Mouse (Mus musculus): Measurements from ENCODE around the gene Rybp. TPM values are rescaled to one million over a fixed set of nuclear protein-coding genes. Genes with fewer than 3 reads are reported as not detected.

The Rybp gene
- total and polyA plus RNA-seq, 3 experiments = 7.1 to 31.8 (median 26.2) TPM

GRCm38 (mm10) chr6:100218541-100219341 is 68.5 kb downstream of the Rybp start:
- Histone ChIP-seq H3K4me1 (ENCODE audit: insufficient read depth, low read depth, low read length) (no peaks in the 10 kb centered on the region), H3K36me3 (replicated peaks) (no peaks in the 10 kb centered on the region), H3K9me3 (replicated peaks) (no peaks in the 10 kb centered on the region), H3K4me3 (ENCODE audit: low read depth, low read length) (no peak overlapping the region), H3K27me3 (ENCODE audit: insufficient read depth, low read length) (peaks cover 33% of the 10 kb centered on the region)
- ATAC-seq (ENCODE audit: extremely low read depth, insufficient number of reproducible peaks, low FRiP score, poor library complexity, severe bottlenecking) (no peak), DNase-seq (ENCODE audit: low spot score) (no peak)
- TF ChIP-seq GATA1 (IDR thresholded peaks at IDR 0.05; ENCODE audit: borderline replicate concordance, low read length) = no peak
- no peak for TF ChIP-seq CTCF (IDR thresholded peaks at IDR 0.05; ENCODE audit: low read depth, low read length)
- no peak for TF ChIP-seq GATA2 (IDR thresholded peaks at IDR 0.05; ENCODE audit: borderline replicate concordance, low read depth, low read length)
- no peak for TF ChIP-seq TAL1 (conservative IDR thresholded peaks at IDR 0.05; ENCODE audit: low read depth, low read length)
- TF ChIP-seq POLR2AphosphoS5 (IDR thresholded peaks at IDR 0.05; ENCODE audit: insufficient replicate concordance, low read depth, low read length) = no peak

- H3K27me3 ChIP-seq (ENCODE audit: insufficient read depth, low read length) = peaks cover 39% of the 10 kb centered on the region
- TF ChIP-seq GATA2 (IDR thresholded peaks at IDR 0.05; ENCODE audit: borderline replicate concordance, low read depth, low read length) = no peak
- no peak for TF ChIP-seq POLR2AphosphoS5 (IDR thresholded peaks at IDR 0.05; ENCODE audit: insufficient replicate concordance, low read depth, low read length)
- TF ChIP-seq TAL1 (conservative IDR thresholded peaks at IDR 0.05; ENCODE audit: low read depth, low read length) = no peak
- no peak for TF ChIP-seq GATA1 (IDR thresholded peaks at IDR 0.05; ENCODE audit: borderline replicate concordance, low read length)
- TF ChIP-seq CTCF (IDR thresholded peaks at IDR 0.05; ENCODE audit: low read depth, low read length) = no peak
- no peak overlapping the region for H3K4me3 ChIP-seq (ENCODE audit: low read depth, low read length)
- DNase-seq (ENCODE audit: low spot score) (no peak), ATAC-seq (ENCODE audit: extremely low read depth, insufficient number of reproducible peaks, low FRiP score, poor library complexity, severe bottlenecking) (no peak)
- no peaks in the 10 kb centered on the region for H3K36me3 ChIP-seq (replicated peaks)
- H3K9me3 ChIP-seq (replicated peaks) = no peaks in the 10 kb centered on the region
- no peaks in the 10 kb centered on the region for H3K4me1 ChIP-seq (ENCODE audit: insufficient read depth, low read depth, low read length)
Observed at GRCm38 (mm10) chr6:100217507-100217906, 69.8 kb downstream of the Rybp start.

- ATAC-seq (ENCODE audit: extremely low read depth, insufficient number of reproducible peaks, low FRiP score, poor library complexity, severe bottlenecking) (no peak), DNase-seq (ENCODE audit: low spot score) (no peak)
- TF ChIP-seq TAL1 (conservative IDR thresholded peaks at IDR 0.05; ENCODE audit: low read depth, low read length) (no peak), POLR2AphosphoS5 (IDR thresholded peaks at IDR 0.05; ENCODE audit: insufficient replicate concordance, low read depth, low read length) (no peak), GATA1 (IDR thresholded peaks at IDR 0.05; ENCODE audit: borderline replicate concordance, low read length) (no peak), GATA2 (IDR thresholded peaks at IDR 0.05; ENCODE audit: borderline replicate concordance, low read depth, low read length) (no peak), CTCF (IDR thresholded peaks at IDR 0.05; ENCODE audit: low read depth, low read length) (no peak)
- no peaks in the 10 kb centered on the region for H3K36me3 ChIP-seq (replicated peaks)
- no peak overlapping the region for H3K4me3 ChIP-seq (ENCODE audit: low read depth, low read length)
- H3K27me3 ChIP-seq (ENCODE audit: insufficient read depth, low read length) = peaks cover 39% of the 10 kb centered on the region
- H3K9me3 ChIP-seq (replicated peaks) = no peaks in the 10 kb centered on the region
- H3K4me1 ChIP-seq (ENCODE audit: insufficient read depth, low read depth, low read length) = no peaks in the 10 kb centered on the region
Observed at GRCm38 (mm10) chr6:100216945-100217344, 70.3 kb downstream of the Rybp start.

DNA sequence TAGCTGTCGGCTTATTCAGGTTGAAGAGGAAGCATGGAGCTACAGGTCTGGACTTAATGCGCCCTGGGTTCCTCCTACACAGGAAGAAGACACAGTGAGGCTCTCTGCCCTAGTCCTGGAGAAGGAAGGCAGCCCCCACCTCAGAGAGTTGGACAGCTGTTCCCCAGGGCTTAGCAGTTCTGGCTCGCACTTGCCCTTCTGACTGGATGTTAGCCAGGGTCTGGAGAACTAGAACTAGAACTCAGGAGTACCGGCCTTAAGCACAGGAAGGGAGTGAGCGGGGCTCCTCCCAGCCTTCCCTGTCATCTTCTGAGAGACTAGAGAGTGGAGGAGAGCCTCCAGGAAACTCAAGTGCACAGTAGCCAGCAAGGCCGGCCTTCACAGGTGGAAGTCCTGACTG is 71.5 kb downstream of the Rybp start:
- Histone ChIP-seq H3K27me3 (ENCODE audit: insufficient read depth, low read length) (peaks cover 33% of the 10 kb centered on the region), H3K9me3 (replicated peaks) (no peaks in the 10 kb centered on the region), H3K4me1 (ENCODE audit: insufficient read depth, low read depth, low read length) (no peaks in the 10 kb centered on the region), H3K36me3 (replicated peaks) (no peaks in the 10 kb centered on the region), H3K4me3 (ENCODE audit: low read depth, low read length) (no peak overlapping the region)
- TF ChIP-seq POLR2AphosphoS5 (IDR thresholded peaks at IDR 0.05; ENCODE audit: insufficient replicate concordance, low read depth, low read length) (no peak), CTCF (IDR thresholded peaks at IDR 0.05; ENCODE audit: low read depth, low read length) (no peak), GATA2 (IDR thresholded peaks at IDR 0.05; ENCODE audit: borderline replicate concordance, low read depth, low read length) (no peak), GATA1 (IDR thresholded peaks at IDR 0.05; ENCODE audit: borderline replicate concordance, low read length) (no peak), TAL1 (conservative IDR thresholded peaks at IDR 0.05; ENCODE audit: low read depth, low read length) (no peak)
- ATAC-seq (ENCODE audit: extremely low read depth, insufficient number of reproducible peaks, low FRiP score, poor library complexity, severe bottlenecking) (no peak), DNase-seq (ENCODE audit: low spot score) (no peak)

DNA sequence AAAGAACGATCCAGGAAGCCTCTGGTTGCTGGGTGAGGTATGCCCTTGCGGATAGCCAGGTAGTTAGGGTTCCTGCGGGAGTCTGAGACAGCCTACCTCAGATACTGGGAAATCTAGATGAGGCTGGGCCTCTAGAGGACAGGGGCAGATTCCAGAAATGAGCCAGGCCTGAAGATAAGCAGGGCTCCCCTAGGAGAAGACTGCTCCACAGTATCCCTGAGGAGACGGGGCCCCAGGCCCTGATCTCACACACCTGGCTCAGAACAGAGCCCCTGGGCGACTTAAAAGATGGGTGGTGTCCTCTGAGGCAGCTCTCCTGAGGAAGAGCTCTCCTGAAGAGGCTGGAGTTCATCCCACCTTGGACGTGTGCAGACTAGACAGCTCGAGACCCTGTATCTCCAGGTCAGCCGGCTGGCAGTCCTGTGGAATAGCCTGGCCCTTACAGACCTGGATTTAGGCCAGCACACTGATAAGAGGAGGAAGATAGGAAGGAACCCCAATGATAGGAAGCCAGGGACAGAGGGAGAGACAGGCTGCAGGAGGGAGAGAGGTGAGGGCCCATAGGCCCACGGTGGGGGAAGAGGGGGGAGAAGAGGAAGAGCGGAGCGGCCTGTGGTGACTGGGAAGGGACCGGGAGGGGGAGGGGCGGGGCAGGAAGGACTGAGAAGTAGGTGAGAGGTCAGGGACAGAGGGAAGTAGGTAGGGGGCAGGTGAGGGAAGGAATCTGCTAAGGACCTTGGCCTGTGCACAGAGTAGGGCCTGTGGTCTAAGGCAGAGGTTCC is 73.0 kb downstream of the Rybp start:
- H3K9me3 ChIP-seq (replicated peaks) = no peaks in the 10 kb centered on the region
- no peak overlapping the region for H3K4me3 ChIP-seq (ENCODE audit: low read depth, low read length)
- peaks cover 20% of the 10 kb centered on the region; the same call in 1 of the 2 replicates for H3K27me3 ChIP-seq (ENCODE audit: insufficient read depth, low read length)
- DNase-seq (ENCODE audit: low spot score) (no peak), ATAC-seq (ENCODE audit: extremely low read depth, insufficient number of reproducible peaks, low FRiP score, poor library complexity, severe bottlenecking) (no peak)
- no peak for TF ChIP-seq GATA2 (IDR thresholded peaks at IDR 0.05; ENCODE audit: borderline replicate concordance, low read depth, low read length)
- no peak for TF ChIP-seq CTCF (IDR thresholded peaks at IDR 0.05; ENCODE audit: low read depth, low read length)
- TF ChIP-seq POLR2AphosphoS5 (IDR thresholded peaks at IDR 0.05; ENCODE audit: insufficient replicate concordance, low read depth, low read length) = no peak
- TF ChIP-seq TAL1 (conservative IDR thresholded peaks at IDR 0.05; ENCODE audit: low read depth, low read length) = no peak
- H3K36me3 ChIP-seq (replicated peaks) = no peaks in the 10 kb centered on the region
- no peaks in the 10 kb centered on the region for H3K4me1 ChIP-seq (ENCODE audit: insufficient read depth, low read depth, low read length)

- Histone ChIP-seq H3K4me1 (ENCODE audit: insufficient read depth, low read depth, low read length) (no peaks in the 10 kb centered on the region), H3K9me3 (replicated peaks) (no peaks in the 10 kb centered on the region), H3K27me3 (ENCODE audit: insufficient read depth, low read length) (peaks cover 17% of the 10 kb centered on the region; the same call in 1 of the 2 replicates), H3K4me3 (ENCODE audit: low read depth, low read length) (no peak overlapping the region), H3K36me3 (replicated peaks) (no peaks in the 10 kb centered on the region)
- ATAC-seq (ENCODE audit: extremely low read depth, insufficient number of reproducible peaks, low FRiP score, poor library complexity, severe bottlenecking) (no peak), DNase-seq (ENCODE audit: low spot score) (no peak)
- TF ChIP-seq GATA1 (IDR thresholded peaks at IDR 0.05; ENCODE audit: borderline replicate concordance, low read length) (no peak), GATA2 (IDR thresholded peaks at IDR 0.05; ENCODE audit: borderline replicate concordance, low read depth, low read length) (no peak), CTCF (IDR thresholded peaks at IDR 0.05; ENCODE audit: low read depth, low read length) (no peak), POLR2AphosphoS5 (IDR thresholded peaks at IDR 0.05; ENCODE audit: insufficient replicate concordance, low read depth, low read length) (no peak), TAL1 (conservative IDR thresholded peaks at IDR 0.05; ENCODE audit: low read depth, low read length) (no peak)
Observed at GRCm38 (mm10) chr6:100213596-100213995, 73.7 kb downstream of the Rybp start.

Data from G1E (cell line).